ENCODE assay signal across 14 mouse cellular contexts in the genomic region with DNA sequence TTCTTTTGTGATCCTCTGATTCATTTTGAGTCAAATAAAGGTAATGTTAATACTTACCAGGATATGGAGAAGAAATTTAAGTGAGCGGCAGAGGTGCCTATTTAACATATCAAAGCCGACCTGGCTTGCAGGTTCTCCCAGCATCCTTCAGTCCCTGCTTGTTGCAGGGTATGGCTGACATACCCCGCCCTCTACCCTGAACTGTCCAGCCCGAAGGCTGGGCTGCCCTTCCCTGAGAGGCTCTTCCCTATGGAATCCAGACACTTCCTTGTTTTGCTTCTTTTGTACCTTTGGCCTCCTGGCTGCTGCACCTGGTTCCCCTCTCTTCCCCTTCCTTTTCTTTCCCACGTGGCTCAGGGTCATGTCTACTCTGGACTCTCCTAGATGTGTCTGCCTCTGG.
"Had no signal": no experiment of that assay in that cellular context is flagged by ENCODE, and none has a peak within 500 bp of the region (broad histone marks: within the 10 kb centered on the region; RNA-seq: fewer than 3 reads in every experiment).

No protein-coding gene starts in this region.

- H3K4me3 ChIP-seq: limb, embryonic 10.5 days; limb, embryonic 13.5 days; liver, embryonic 12.5 days; liver, embryonic 15.5 days; lung, embryonic 15.5 days had no signal

- H3K4me2 ChIP-seq: limb, embryonic 13.5 days; liver, embryonic 12.5 days; liver, embryonic 15.5 days; lung, embryonic 15.5 days; midbrain, embryonic 11.5 days had no signal

- H3K9me3 ChIP-seq: limb, embryonic 10.5 days; limb, embryonic 13.5 days; liver, embryonic 12.5 days; liver, embryonic 15.5 days; lung, embryonic 15.5 days had no signal

- H3K36me3 ChIP-seq: limb, embryonic 10.5 days; limb, embryonic 13.5 days; liver, embryonic 12.5 days; liver, embryonic 15.5 days; lung, embryonic 15.5 days had no signal

- DNase-seq: kidney, postnatal 25 days; liver; lung, postnatal 10 days; lung, postnatal 4 days; midbrain, embryonic 14.5 days; thymus, adult 18-20 months; thymus, postnatal 36 days had no signal

- H3K4me1 ChIP-seq: liver, embryonic 12.5 days; liver, embryonic 15.5 days had no signal

- H3K27ac ChIP-seq: kidney, postnatal 0 days; limb, embryonic 10.5 days; limb, embryonic 13.5 days; liver, embryonic 12.5 days; liver, embryonic 15.5 days had no signal

- H3K9ac ChIP-seq: limb, embryonic 13.5 days; liver, embryonic 12.5 days; liver, embryonic 15.5 days; lung, embryonic 15.5 days had no signal

- ATAC-seq: liver, embryonic 12.5 days had no signal

- H3K27me3 ChIP-seq: limb, embryonic 13.5 days; liver, embryonic 12.5 days; liver, embryonic 15.5 days; lung, embryonic 15.5 days had no signal
